Mouse (Mus musculus) heart, embryonic 11.5 days (tissue): ENCODE results near the gene Gm9495. TPM values are rescaled to one million over a fixed set of nuclear protein-coding genes. Genes with fewer than 3 reads are reported as not detected.

Experiments
- ATAC-seq: fragments of 200-750 bp; cut with Nextera tagmentation; replicated peaks from 2 replicates; pipeline ENCODE4 v1.8.0; 2017; ENCODE audit warnings: moderate library complexity; ENCODE audit not compliant: insufficient number of reproducible peaks, low FRiP score, low TSS enrichment
- H3K27ac ChIP-seq: fragments of 300-500 bp; sonication (generic); 2 replicates; pipeline ENCODE4 v1.5.1; 2014; ENCODE audit warnings: mild to moderate bottlenecking, low read depth, low read length
- H3K27me3 ChIP-seq: fragments of 300-500 bp; sonication (generic); 2 replicates; pipeline ENCODE4 v1.6.1; 2014; ENCODE audit warnings: mild to moderate bottlenecking, low read length, mixed read lengths; ENCODE audit not compliant: control insufficient read depth, insufficient read depth
- H3K36me3 ChIP-seq: fragments of 300-500 bp; sonication (generic); 2 replicates; pipeline ENCODE4 v1.6.1; 2014; ENCODE audit warnings: mild to moderate bottlenecking, low read length, moderate library complexity, mixed read lengths; ENCODE audit not compliant: control insufficient read depth, insufficient read depth
- H3K4me1 ChIP-seq: fragments of 300-500 bp; sonication (generic); 2 replicates; pipeline ENCODE4 v1.6.1; 2014; ENCODE audit warnings: low read length; ENCODE audit not compliant: control insufficient read depth, insufficient read depth
- H3K4me2 ChIP-seq: fragments of 300-500 bp; sonication (generic); 2 replicates; pipeline ENCODE4 v1.6.1; 2014; ENCODE audit warnings: mild to moderate bottlenecking, moderate library complexity
- H3K4me3 ChIP-seq: fragments of 300-500 bp; sonication (generic); 2 replicates; pipeline ENCODE4 v1.5.1; 2014; ENCODE audit warnings: low read depth, low read length
- H3K9ac ChIP-seq: fragments of 300-500 bp; sonication (generic); 2 replicates; pipeline ENCODE4 v1.6.1; 2014; ENCODE audit warnings: mild to moderate bottlenecking, low read depth, low read length, moderate library complexity
- H3K9me3 ChIP-seq: fragments of 300-500 bp; sonication (generic); replicated peaks from 2 replicates; pipeline ENCODE4 v1.6.1; 2016; ENCODE audit warnings: low read length; ENCODE audit not compliant: control insufficient read depth
- WGBS: fragments of 180-500 bp; shearing (Covaris S2); extraction: QIAGEN DNeasy Blood & Tissue Kit; methylation state at CpG from one replicate; pipeline ENCODE4 v1.1.7; 2014; ENCODE audit not compliant: insufficient replicate concordance; 5-methylcytosine and 5-hydroxymethylcytosine counted together
- polyA plus RNA-seq: library from polyadenylated mRNA; unstranded; fragments of >200 nt; fragmentation: Nextera tagmentation; extraction: Ambion mirVana; gene quantifications from 2 replicates; pipeline ENCODE4 v1.2.1, GENCODE M21; 2014

The Gm9495 gene
- polyA plus RNA-seq, 1 experiment from 2014 or later, result not detected

- Histone ChIP-seq H3K4me1 (peaks cover 5% of the 10 kb centered on the region), H3K4me3 (peak overlapping the region; percentile 67), H3K27me3 (no peaks in the 10 kb centered on the region), H3K9ac (peak overlapping the region; percentile 90), H3K36me3 (no peaks in the 10 kb centered on the region), H3K4me2 (peak overlapping the region; percentile 65), H3K9me3 (no peaks in the 10 kb centered on the region), H3K27ac (peak overlapping the region; percentile 97)
- under 1% methylated on average over 26 of the region's 26 CpGs for WGBS
- peak; percentile 93 for ATAC-seq
These were observed 58.1 kb downstream of the Gm9495 start for GRCm38 (mm10) chr8:69395050-69395789.

DNA sequence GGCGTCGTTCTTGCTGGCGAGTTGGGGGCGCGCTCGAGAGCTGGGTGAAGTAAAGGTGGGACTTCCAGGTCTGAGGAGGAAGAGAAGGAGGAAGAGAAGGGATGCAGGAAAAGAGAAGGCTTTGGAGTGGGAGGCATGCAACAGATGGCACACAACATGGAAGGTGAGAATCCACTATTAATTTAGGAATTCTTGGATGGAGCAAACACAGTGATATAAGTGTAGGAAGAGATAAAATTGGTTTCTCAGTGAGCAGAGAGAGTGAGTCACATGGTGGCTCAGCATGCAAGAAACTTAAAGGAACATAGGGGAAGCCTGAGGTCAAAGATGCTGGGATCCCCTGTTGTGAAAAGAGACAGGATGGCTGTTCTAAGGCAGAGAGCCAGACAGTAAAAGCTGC, 69.0 kb downstream of the Gm9495 start:
- Histone ChIP-seq H3K27ac (no peak overlapping the region), H3K9ac (no peak overlapping the region), H3K4me3 (no peak overlapping the region), H3K4me2 (no peak overlapping the region), H3K4me1 (no peaks in the 10 kb centered on the region), H3K9me3 (peaks cover 14% of the 10 kb centered on the region), H3K27me3 (no peaks in the 10 kb centered on the region), H3K36me3 (peaks cover 13% of the 10 kb centered on the region)
- ATAC-seq, result no peak
- 98% methylated on average over 6 of the region's 6 CpGs for WGBS

Other genes with a start within 250 kb of the Gm9495 start
- gene Zfp930, start 244.5 kb downstream of the Gm9495 start, polyA plus RNA-seq, result 17.3 and 19.7 TPM in 2 replicates
- gene D130040H23Rik, start 182.5 kb downstream of the Gm9495 start, polyA plus RNA-seq, result 1.5 and 5.2 TPM in 2 replicates
- not detected in 2 replicates for gene Gm7697, start 69.4 kb upstream of the Gm9495 start, polyA plus RNA-seq
- 13.8 and 17.2 TPM in 2 replicates for gene Zfp868, start 172.0 kb upstream of the Gm9495 start, polyA plus RNA-seq
- gene Zfp964, start 200.9 kb upstream of the Gm9495 start, polyA plus RNA-seq, result 1.4 and 1.6 TPM in 2 replicates